Mouse (Mus musculus) inflammation-experienced regulatory T-cells (primary cell): ENCODE measurements around the gene Tfap2c. TPM values are rescaled to one million over a fixed set of nuclear protein-coding genes. Genes with fewer than 3 reads are reported as not detected.

Experiments
- polyA plus RNA-seq, 2 experiments: library from polyadenylated mRNA; unstranded; fragments of 100-300 nt; shearing (Covaris generic); gene quantifications; one replicate each; pipeline ENCODE4 v1.2.1; 2017

The Tfap2c gene
- polyA plus RNA-seq = under 1 TPM; 0.14 to 0.32 TPM

DNA sequence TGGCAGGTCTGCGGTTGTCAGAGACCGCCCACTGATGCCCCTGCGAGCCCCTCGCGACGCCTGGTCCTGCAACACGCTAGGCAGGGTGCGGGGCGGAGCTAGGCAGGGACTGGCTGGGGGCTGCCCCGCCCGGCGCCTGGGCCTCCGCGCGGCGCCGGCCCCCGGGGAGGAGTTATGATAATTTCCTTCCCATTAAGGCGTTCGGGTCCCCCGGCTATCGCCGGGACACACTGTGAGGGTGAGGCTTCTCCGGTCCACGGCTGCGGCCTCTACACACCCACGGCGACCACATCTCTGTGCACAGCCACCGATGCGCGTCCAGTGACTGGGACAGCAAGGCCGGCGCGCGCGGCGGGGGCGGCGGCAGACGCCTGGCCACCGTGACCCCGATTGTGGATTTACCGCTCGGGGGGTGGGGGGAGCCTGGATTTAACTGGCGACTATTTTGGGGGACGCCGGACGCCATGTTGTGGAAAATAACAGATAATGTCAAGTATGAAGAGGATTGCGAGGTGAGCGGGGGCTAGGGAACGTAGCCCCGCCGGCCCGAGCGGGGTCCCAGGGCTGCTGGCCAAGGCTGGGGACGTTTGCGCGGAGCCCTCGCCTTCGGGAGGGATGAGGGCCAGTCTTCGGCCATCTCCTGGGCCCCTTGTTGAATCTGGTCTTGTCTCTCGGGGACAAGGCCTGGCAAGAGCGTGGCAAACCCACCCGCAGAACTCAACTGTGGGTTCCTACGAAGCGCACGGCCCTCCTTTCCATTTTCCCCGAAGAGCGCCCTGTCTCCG, at the start of gene Tfap2c:
Gene Tfap2c, plus strand, starts transcription at position 223 of the 785 bp plus-strand sequence.

Other genes starting within 250 kb of the Tfap2c start
- gene Fam210b, start 204.0 kb upstream of the Tfap2c start, polyA plus RNA-seq = 10 to 100 TPM; 15.0 to 31.0 TPM
- 1 to 10 TPM; 3.1 to 3.2 TPM for gene Aurka, start 179.1 kb upstream of the Tfap2c start, polyA plus RNA-seq
- 10 to 100 TPM; 25.2 to 27.6 TPM for gene Cstf1, start 178.9 kb upstream of the Tfap2c start, polyA plus RNA-seq
- gene Cass4, start 155.8 kb upstream of the Tfap2c start, polyA plus RNA-seq = 1 to 10 TPM; 2.6 to 9.9 TPM
- 100 to 1,000 TPM; 121 to 128 TPM for gene Rtf2, start 109.0 kb upstream of the Tfap2c start, polyA plus RNA-seq
- gene Gcnt7, start 91.0 kb upstream of the Tfap2c start, polyA plus RNA-seq = 1 to 10 TPM; 2.7 to 3.4 TPM
- under 1 TPM; 0.83 to 0.84 TPM for gene Fam209, start 77.1 kb upstream of the Tfap2c start, polyA plus RNA-seq